Mouse (Mus musculus) midbrain, embryonic 13.5 days (tissue): ENCODE measurements around the gene Kcnab3. TPM values are rescaled to one million over a fixed set of nuclear protein-coding genes. Genes with fewer than 3 reads are reported as not detected.
A peak's percentile ranks its signal among the peaks of the same experiment; 100 is the strongest.

Experiments used
- ATAC-seq: fragments of 200-750 bp; cut with Nextera tagmentation; 2 replicates; pipeline ENCODE4 v1.8.0; 2017; ENCODE audit warnings: mild to moderate bottlenecking, moderate TSS enrichment, moderate library complexity
- H3K27ac ChIP-seq: fragments of 300-500 bp; sonication (generic); 2 replicates; pipeline ENCODE4 v1.5.1; 2015; ENCODE audit warnings: inconsistent platforms, mild to moderate bottlenecking, moderate library complexity
- H3K27me3 ChIP-seq: fragments of 300-500 bp; sonication (generic); 2 replicates; pipeline ENCODE4 v1.6.1; 2015; ENCODE audit warnings: mild to moderate bottlenecking, inconsistent platforms
- H3K36me3 ChIP-seq: fragments of 300-500 bp; sonication (generic); 2 replicates; pipeline ENCODE4 v1.6.1; 2015; ENCODE audit warnings: mild to moderate bottlenecking, inconsistent platforms
- H3K4me1 ChIP-seq: fragments of 300-500 bp; sonication (generic); replicated peaks from 2 replicates; pipeline ENCODE4 v1.6.1; 2015; ENCODE audit warnings: inconsistent platforms
- H3K4me2 ChIP-seq: fragments of 300-500 bp; sonication (generic); replicated peaks from 2 replicates; pipeline ENCODE4 v1.6.1; 2015; ENCODE audit warnings: moderate library complexity, mild to moderate bottlenecking, inconsistent platforms
- H3K4me3 ChIP-seq: fragments of 300-500 bp; sonication (generic); replicated peaks from 2 replicates; pipeline ENCODE4 v1.5.1; 2015; ENCODE audit warnings: mild to moderate bottlenecking, inconsistent platforms
- H3K9ac ChIP-seq: fragments of 300-500 bp; sonication (generic); replicated peaks from 2 replicates; pipeline ENCODE4 v1.6.1; 2015; ENCODE audit warnings: mild to moderate bottlenecking, inconsistent platforms
- H3K9me3 ChIP-seq: fragments of 300-500 bp; sonication (generic); 2 replicates; pipeline ENCODE4 v1.6.1; 2016; ENCODE audit warnings: mild to moderate bottlenecking, inconsistent platforms
- WGBS: fragments of 180-500 bp; shearing (Covaris S2); methylation state at CpG from one replicate; pipeline ENCODE4 v1.1.7; 2015; 5-methylcytosine and 5-hydroxymethylcytosine counted together
- polyA plus RNA-seq: library from polyadenylated mRNA; unstranded; fragments of >200 nt; fragmentation: Nextera tagmentation; extraction: Ambion mirVana; gene quantifications from 2 replicates; pipeline ENCODE4 v1.2.1, GENCODE M21; 2015

Gene Kcnab3
- polyA plus RNA-seq, 1 experiment from 2014 or later: 4.9 TPM

GRCm38 (mm10) chr11:69366157-69366854, 40.2 kb downstream of the Kcnab3 start:
- Histone ChIP-seq H3K9me3 (no peaks in the 10 kb centered on the region), H3K9ac (peak overlapping the region; percentile 99), H3K4me2 (peak overlapping the region; percentile 96), H3K27ac (peak overlapping the region; percentile 100), H3K36me3 (peaks cover 30% of the 10 kb centered on the region), H3K4me1 (peaks cover 55% of the 10 kb centered on the region), H3K4me3 (peak overlapping the region; percentile 95), H3K27me3 (no peaks in the 10 kb centered on the region)
- ATAC-seq: peak; percentile 83
- WGBS: under 1% methylated on average over 26 of the region's 26 CpGs

- under 1% methylated on average over 22 of the region's 22 CpGs for WGBS
- Histone ChIP-seq H3K27ac (peak overlapping the region; percentile 100), H3K36me3 (peaks cover 23% of the 10 kb centered on the region), H3K27me3 (no peaks in the 10 kb centered on the region), H3K4me2 (peak overlapping the region; percentile 96), H3K9me3 (no peaks in the 10 kb centered on the region), H3K4me3 (peak overlapping the region; percentile 95), H3K4me1 (peaks cover 62% of the 10 kb centered on the region), H3K9ac (peak overlapping the region; percentile 99)
- 0 out of 2 replicates have a peak, but pooled peaks have one; percentile 1 for ATAC-seq
These were observed 41.0 kb downstream of the Kcnab3 start for GRCm38 (mm10) chr11:69366855-69367615.

- WGBS: under 1% methylated on average over 22 of the region's 22 CpGs
- H3K4me2 ChIP-seq: peak overlapping the region; percentile 96
- peak overlapping the region; percentile 100 for H3K27ac ChIP-seq
- peak overlapping the region; percentile 95 for H3K4me3 ChIP-seq
- no peak for ATAC-seq
- peaks cover 16% of the 10 kb centered on the region for H3K36me3 ChIP-seq
- H3K27me3 ChIP-seq: no peaks in the 10 kb centered on the region
- H3K9ac ChIP-seq: peak overlapping the region; percentile 99
- no peaks in the 10 kb centered on the region for H3K9me3 ChIP-seq
- H3K4me1 ChIP-seq: peaks cover 70% of the 10 kb centered on the region
These were observed 41.7 kb downstream of the Kcnab3 start for GRCm38 (mm10) chr11:69367616-69368355.

GRCm38 (mm10) chr11:69368356-69369214, 42.5 kb downstream of the Kcnab3 start:
- Histone ChIP-seq H3K4me3 (peak overlapping the region; percentile 95), H3K27me3 (no peaks in the 10 kb centered on the region), H3K9ac (peak overlapping the region; percentile 99), H3K9me3 (no peaks in the 10 kb centered on the region), H3K36me3 (peaks cover 14% of the 10 kb centered on the region), H3K27ac (peak overlapping the region; percentile 100), H3K4me2 (peak overlapping the region; percentile 96), H3K4me1 (peaks cover 70% of the 10 kb centered on the region)
- peak; percentile 7; the same call in 1 of the 2 replicates for ATAC-seq
- WGBS: under 1% methylated on average over 46 of the region's 106 CpGs

- peaks cover 62% of the 10 kb centered on the region for H3K4me1 ChIP-seq
- H3K4me3 ChIP-seq: peak within 1 kb of the TSS; percentile 95
- H3K9ac ChIP-seq: peak within 1 kb of the TSS; percentile 99
- peak within 1 kb of the TSS; percentile 96 for H3K4me2 ChIP-seq
- peaks cover 9% of the 10 kb centered on the region; the same call in 1 of the 2 replicates for H3K36me3 ChIP-seq
- H3K27me3 ChIP-seq: no peaks in the 10 kb centered on the region
- no peak for ATAC-seq
- no peaks in the 10 kb centered on the region for H3K9me3 ChIP-seq
- WGBS: under 1% methylated on average over 24 of the region's 34 CpGs
- H3K27ac ChIP-seq: peak within 1 kb of the TSS; percentile 100
These were observed 43.3 kb downstream of the Kcnab3 start, which contains the start of gene Chd3 for GRCm38 (mm10) chr11:69369215-69369989. Gene Chd3, minus strand, starts transcription at chr11:69369406.

GRCm38 (mm10) chr11:69369990-69370816, 44.1 kb downstream of the Kcnab3 start:
- no peak for ATAC-seq
- no peaks in the 10 kb centered on the region for H3K9me3 ChIP-seq
- peaks cover 9% of the 10 kb centered on the region; the same call in 1 of the 2 replicates for H3K36me3 ChIP-seq
- peak overlapping the region; percentile 95 for H3K4me3 ChIP-seq
- peak overlapping the region; percentile 99 for H3K9ac ChIP-seq
- H3K4me1 ChIP-seq: peaks cover 54% of the 10 kb centered on the region
- peak overlapping the region; percentile 96 for H3K4me2 ChIP-seq
- peak overlapping the region; percentile 100 for H3K27ac ChIP-seq
- 23% methylated on average over 2 of the region's 2 CpGs for WGBS
- H3K27me3 ChIP-seq: no peaks in the 10 kb centered on the region

GRCm38 (mm10) chr11:69370817-69371215, 44.8 kb downstream of the Kcnab3 start:
- peak overlapping the region; percentile 48; the same call in 1 of the 2 replicates for H3K9ac ChIP-seq
- H3K4me1 ChIP-seq: peaks cover 48% of the 10 kb centered on the region
- no peaks in the 10 kb centered on the region for H3K27me3 ChIP-seq
- no peak for ATAC-seq
- peak overlapping the region; percentile 19; the same call in 1 of the 2 replicates for H3K4me3 ChIP-seq
- no peaks in the 10 kb centered on the region for H3K9me3 ChIP-seq
- peaks cover 12% of the 10 kb centered on the region for H3K36me3 ChIP-seq
- WGBS: 12% methylated on average over 9 of the region's 9 CpGs
- H3K4me2 ChIP-seq: peak overlapping the region; percentile 42
- peak overlapping the region; percentile 79 for H3K27ac ChIP-seq

GRCm38 (mm10) chr11:69371601-69372000, 45.5 kb downstream of the Kcnab3 start:
- Histone ChIP-seq H3K4me3 (peak overlapping the region; percentile 19), H3K4me1 (peaks cover 43% of the 10 kb centered on the region)
- no peak for ATAC-seq

GRCm38 (mm10) chr11:69372056-69372779, 46.2 kb downstream of the Kcnab3 start:
- peak overlapping the region; percentile 19; the same call in 1 of the 2 replicates for H3K4me3 ChIP-seq
- ATAC-seq: no peak
- no peaks in the 10 kb centered on the region for H3K27me3 ChIP-seq
- H3K36me3 ChIP-seq: peaks cover 13% of the 10 kb centered on the region
- peak overlapping the region; percentile 79 for H3K27ac ChIP-seq
- H3K4me1 ChIP-seq: peaks cover 41% of the 10 kb centered on the region
- peak overlapping the region; percentile 42 for H3K4me2 ChIP-seq
- no peaks in the 10 kb centered on the region for H3K9me3 ChIP-seq
- H3K9ac ChIP-seq: peak overlapping the region; percentile 48
- 47% methylated on average over 12 of the region's 12 CpGs for WGBS

More at GRCm38 (mm10) chr11:69371601-69372000, 45.5 kb downstream of the Kcnab3 start:
- H3K9me3 ChIP-seq: no peaks in the 10 kb centered on the region
- peak overlapping the region; percentile 48 for H3K9ac ChIP-seq
- WGBS: 21% methylated on average over 12 of the region's 12 CpGs
- peaks cover 13% of the 10 kb centered on the region for H3K36me3 ChIP-seq
- peak overlapping the region; percentile 42 for H3K4me2 ChIP-seq
- H3K27ac ChIP-seq: peak overlapping the region; percentile 79
- H3K27me3 ChIP-seq: no peaks in the 10 kb centered on the region
